Mouse (Mus musculus): ENCODE data around the gene Tmem127. TPM values are rescaled to one million over a fixed set of nuclear protein-coding genes. Genes with fewer than 3 reads are reported as not detected.

The Tmem127 gene
- polyA plus RNA-seq, 1 experiment from 2014 or later, result 26.5 TPM

- Histone ChIP-seq H3K4me1 (replicated peaks; ENCODE audit: control insufficient read depth, insufficient read depth, low read length) (no peaks in the 10 kb centered on the region), H3K27ac (ENCODE audit: low read length) (no peak overlapping the region), H3K36me3 (ENCODE audit: control insufficient read depth, insufficient read depth, low read length) (peaks cover 6% of the 10 kb centered on the region), H3K9ac (ENCODE audit: low read length) (no peak overlapping the region), H3K4me3 (ENCODE audit: low read length) (no peak overlapping the region), H3K9me3 (ENCODE audit: control insufficient read depth, low read length) (no peaks in the 10 kb centered on the region), H3K27me3 (ENCODE audit: control insufficient read depth, insufficient read depth, low read depth, low read length) (no peaks in the 10 kb centered on the region), H3K4me2 (ENCODE audit: low read depth, low read length) (no peak overlapping the region)
- no peak for ATAC-seq (ENCODE audit: low read depth)
- 71% methylated on average over 3 of the region's 3 CpGs for WGBS
Observed at GRCm38 (mm10) chr2:127304609-127305210, 57.0 kb downstream of the Tmem127 start.

- Histone ChIP-seq H3K9ac (ENCODE audit: low read length) (no peak overlapping the region), H3K27ac (ENCODE audit: low read length) (no peak overlapping the region), H3K9me3 (ENCODE audit: control insufficient read depth, low read length) (no peaks in the 10 kb centered on the region), H3K4me1 (replicated peaks; ENCODE audit: control insufficient read depth, insufficient read depth, low read length) (no peaks in the 10 kb centered on the region), H3K4me3 (ENCODE audit: low read length) (no peak overlapping the region), H3K4me2 (ENCODE audit: low read depth, low read length) (no peak overlapping the region), H3K27me3 (ENCODE audit: control insufficient read depth, insufficient read depth, low read depth, low read length) (no peaks in the 10 kb centered on the region), H3K36me3 (ENCODE audit: control insufficient read depth, insufficient read depth, low read length) (no peaks in the 10 kb centered on the region; the same call in 1 of the 2 replicates)
- ATAC-seq (ENCODE audit: low read depth), result no peak
Observed at GRCm38 (mm10) chr2:127306123-127306522, 58.4 kb downstream of the Tmem127 start.

GRCm38 (mm10) chr2:127307179-127307578 is 59.5 kb downstream of the Tmem127 start:
- ATAC-seq (ENCODE audit: low read depth), result no peak
- Histone ChIP-seq H3K27ac (ENCODE audit: low read length) (no peak overlapping the region), H3K9ac (ENCODE audit: low read length) (no peak overlapping the region), H3K4me3 (ENCODE audit: low read length) (no peak overlapping the region), H3K36me3 (ENCODE audit: control insufficient read depth, insufficient read depth, low read length) (no peaks in the 10 kb centered on the region), H3K27me3 (ENCODE audit: control insufficient read depth, insufficient read depth, low read depth, low read length) (no peaks in the 10 kb centered on the region), H3K4me1 (replicated peaks; ENCODE audit: control insufficient read depth, insufficient read depth, low read length) (no peaks in the 10 kb centered on the region), H3K4me2 (ENCODE audit: low read depth, low read length) (no peak overlapping the region), H3K9me3 (ENCODE audit: control insufficient read depth, low read length) (no peaks in the 10 kb centered on the region)
- 29% methylated on average over 3 of the region's 3 CpGs for WGBS

- no peak overlapping the region for H3K4me2 ChIP-seq (ENCODE audit: low read depth, low read length)
Observed at GRCm38 (mm10) chr2:127308660-127309059, 61.0 kb downstream of the Tmem127 start.

GRCm38 (mm10) chr2:127310246-127310645 is 62.5 kb downstream of the Tmem127 start:
- H3K4me2 ChIP-seq (ENCODE audit: low read depth, low read length), result no peak overlapping the region
- no peak for ATAC-seq (ENCODE audit: low read depth)
- no peaks in the 10 kb centered on the region for H3K36me3 ChIP-seq (ENCODE audit: control insufficient read depth, insufficient read depth, low read length)
- no peak overlapping the region for H3K4me3 ChIP-seq (ENCODE audit: low read length)
- H3K9ac ChIP-seq (ENCODE audit: low read length), result no peak overlapping the region
- no peaks in the 10 kb centered on the region for H3K9me3 ChIP-seq (ENCODE audit: control insufficient read depth, low read length)
- no peaks in the 10 kb centered on the region for H3K27me3 ChIP-seq (ENCODE audit: control insufficient read depth, insufficient read depth, low read depth, low read length)
- no peaks in the 10 kb centered on the region for H3K4me1 ChIP-seq (replicated peaks; ENCODE audit: control insufficient read depth, insufficient read depth, low read length)
- H3K27ac ChIP-seq (ENCODE audit: low read length), result no peak overlapping the region
- 39% methylated on average over 2 of the region's 2 CpGs for WGBS

More at GRCm38 (mm10) chr2:127308660-127309059, 61.0 kb downstream of the Tmem127 start:
- Histone ChIP-seq H3K4me3 (ENCODE audit: low read length) (no peak overlapping the region), H3K9ac (ENCODE audit: low read length) (no peak overlapping the region), H3K4me1 (replicated peaks; ENCODE audit: control insufficient read depth, insufficient read depth, low read length) (no peaks in the 10 kb centered on the region), H3K36me3 (ENCODE audit: control insufficient read depth, insufficient read depth, low read length) (no peaks in the 10 kb centered on the region), H3K27ac (ENCODE audit: low read length) (no peak overlapping the region), H3K27me3 (ENCODE audit: control insufficient read depth, insufficient read depth, low read depth, low read length) (no peaks in the 10 kb centered on the region), H3K9me3 (ENCODE audit: control insufficient read depth, low read length) (no peaks in the 10 kb centered on the region)
- WGBS, result 90% methylated on average over 2 of the region's 2 CpGs
- ATAC-seq (ENCODE audit: low read depth), result no peak

- no peaks in the 10 kb centered on the region for H3K27me3 ChIP-seq (ENCODE audit: control insufficient read depth, insufficient read depth, low read depth, low read length)
- H3K9ac ChIP-seq (ENCODE audit: low read length), result no peak overlapping the region
- 88% methylated on average over 7 of the region's 7 CpGs for WGBS
- H3K36me3 ChIP-seq (ENCODE audit: control insufficient read depth, insufficient read depth, low read length), result no peaks in the 10 kb centered on the region
- H3K9me3 ChIP-seq (ENCODE audit: control insufficient read depth, low read length), result no peaks in the 10 kb centered on the region
- H3K4me3 ChIP-seq (ENCODE audit: low read length), result no peak overlapping the region
- ATAC-seq (ENCODE audit: low read depth), result no peak
- no peaks in the 10 kb centered on the region for H3K4me1 ChIP-seq (replicated peaks; ENCODE audit: control insufficient read depth, insufficient read depth, low read length)
- H3K4me2 ChIP-seq (ENCODE audit: low read depth, low read length), result no peak overlapping the region
- no peak overlapping the region for H3K27ac ChIP-seq (ENCODE audit: low read length)
Observed at GRCm38 (mm10) chr2:127310685-127311084, 63.0 kb downstream of the Tmem127 start.

Other genes starting within 250 kb of the Tmem127 start
- gene Ap4e1, start 239.2 kb upstream of the Tmem127 start, polyA plus RNA-seq (2015; fragmentation: Nextera tagmentation; extraction: Ambion mirVana), result 11.4 and 12.4 TPM in 2 replicates
- gene Blvra, start 177.2 kb upstream of the Tmem127 start, polyA plus RNA-seq (2015; fragmentation: Nextera tagmentation; extraction: Ambion mirVana), result 51.6 and 55.8 TPM in 2 replicates
- gene Ncaph, start 114.0 kb upstream of the Tmem127 start, polyA plus RNA-seq (2015; fragmentation: Nextera tagmentation; extraction: Ambion mirVana), result 102 and 108 TPM in 2 replicates
- 29.3 and 29.4 TPM in 2 replicates for gene Itpripl1, start 104.5 kb upstream of the Tmem127 start, polyA plus RNA-seq (2015; fragmentation: Nextera tagmentation; extraction: Ambion mirVana)
- gene 1810024B03Rik, start 39.6 kb upstream of the Tmem127 start, polyA plus RNA-seq (2015; fragmentation: Nextera tagmentation; extraction: Ambion mirVana), result 1.8 and 1.9 TPM in 2 replicates
- gene Snrnp200, start 39.5 kb upstream of the Tmem127 start, polyA plus RNA-seq (2015; fragmentation: Nextera tagmentation; extraction: Ambion mirVana), result 51.9 and 53.7 TPM in 2 replicates
- gene Ciao1, start 92 bp upstream of the Tmem127 start, polyA plus RNA-seq (2015; fragmentation: Nextera tagmentation; extraction: Ambion mirVana), result 69.9 and 75.9 TPM in 2 replicates
- gene Stard7, start 22.3 kb downstream of the Tmem127 start, polyA plus RNA-seq (2015; fragmentation: Nextera tagmentation; extraction: Ambion mirVana), result 56.8 and 57.3 TPM in 2 replicates
- 6.1 and 6.2 TPM in 2 replicates for gene Dusp2, start 88.3 kb downstream of the Tmem127 start, polyA plus RNA-seq (2015; fragmentation: Nextera tagmentation; extraction: Ambion mirVana)
- gene Astl, start 90.7 kb downstream of the Tmem127 start, polyA plus RNA-seq (2015; fragmentation: Nextera tagmentation; extraction: Ambion mirVana), result not detected in 2 replicates
- 0.30 and 0.50 TPM in 2 replicates for gene Adra2b, start 115.3 kb downstream of the Tmem127 start, polyA plus RNA-seq (2015; fragmentation: Nextera tagmentation; extraction: Ambion mirVana)
- 0.30 and 0.38 TPM in 2 replicates for gene Gpat2, start 177.3 kb downstream of the Tmem127 start, polyA plus RNA-seq (2015; fragmentation: Nextera tagmentation; extraction: Ambion mirVana)
- gene Fahd2a, start 196.7 kb downstream of the Tmem127 start, polyA plus RNA-seq (2015; fragmentation: Nextera tagmentation; extraction: Ambion mirVana), result 21.4 and 21.7 TPM in 2 replicates